Mouse (Mus musculus): ENCODE results near the gene Ip6k3.

DNA sequence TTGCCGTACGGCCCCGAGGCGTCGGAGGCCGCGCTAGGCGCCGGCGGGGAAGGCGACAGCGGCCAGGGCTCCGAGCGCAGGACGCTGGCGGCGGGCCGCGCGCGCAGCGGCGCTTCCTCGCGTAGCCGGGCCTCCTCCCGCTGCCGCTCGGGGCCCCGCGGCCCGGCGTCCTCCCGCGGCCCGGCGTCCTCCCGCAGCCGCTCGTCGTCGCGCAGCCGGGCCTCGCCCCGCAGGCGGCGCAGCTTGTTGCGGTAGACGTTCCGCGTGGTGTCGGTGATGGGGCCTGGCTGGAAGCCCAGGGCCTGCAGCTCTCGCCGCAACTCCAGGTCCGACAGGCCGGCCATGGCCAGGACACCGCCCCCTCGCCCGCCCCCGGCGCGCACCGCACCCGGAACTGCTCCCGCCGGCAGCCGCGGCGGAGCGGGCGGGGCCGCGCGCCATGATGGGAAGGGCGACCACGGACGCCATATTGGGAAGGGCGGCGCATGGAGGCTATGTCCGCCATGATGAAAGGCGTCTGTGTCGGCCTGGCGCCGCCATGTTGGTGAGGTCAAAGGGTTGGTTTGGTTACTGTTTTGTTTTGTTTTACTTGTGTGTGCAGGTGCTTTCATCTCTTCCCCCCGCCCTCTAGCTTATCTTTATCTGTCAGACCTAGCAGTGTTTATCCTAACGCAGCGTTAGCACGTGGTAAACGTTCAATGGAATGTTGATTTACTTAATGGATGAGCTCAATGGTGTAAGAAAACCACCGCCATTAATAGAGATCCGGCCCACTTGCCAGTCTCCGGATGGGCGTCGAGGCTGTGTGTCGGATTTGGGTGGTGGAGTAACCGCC, 36.7 kb upstream of the Ip6k3 start, which contains the start of gene Lemd2:
- TF ChIP-seq GATA1 (IDR thresholded peaks at IDR 0.05; ENCODE audit: borderline replicate concordance, low read length) (no peak), FLI1 (IDR thresholded peaks at IDR 0.05; ENCODE audit: low read length) (no peak)
